Mouse (Mus musculus): ENCODE measurements around the gene Atp7b.

DNA sequence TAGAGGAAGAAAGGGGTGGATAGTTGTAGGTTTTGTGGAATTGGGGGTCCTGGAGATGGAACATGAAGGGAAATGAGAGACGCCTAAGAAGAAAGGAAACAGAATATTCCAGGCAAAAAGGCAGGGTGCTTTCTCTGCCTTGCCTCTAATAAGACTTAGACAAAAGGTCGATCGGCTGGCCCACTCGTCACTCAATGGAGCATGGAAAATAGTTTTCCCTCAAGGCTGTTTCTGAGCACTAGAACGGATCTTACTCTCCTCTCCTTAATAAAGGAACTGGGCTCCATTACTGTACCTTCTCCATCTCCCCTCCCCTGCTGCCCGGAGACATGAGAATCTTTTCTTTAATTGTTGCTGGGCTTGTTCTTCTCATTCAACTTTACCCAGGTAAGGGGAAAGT lies 113.6 kb downstream of the Atp7b start, which contains the start of gene Defb13:
- TF ChIP-seq CTCF (IDR thresholded peaks at IDR 0.05; ENCODE audit: borderline replicate concordance, insufficient read depth, low read depth, low read length) (no peak), POLR2A (IDR thresholded peaks at IDR 0.05; ENCODE audit: borderline replicate concordance, insufficient read depth, low read length) (no peak)
